Mouse (Mus musculus) hindbrain, postnatal 0 days (tissue): ENCODE results near the gene Klk9. TPM values are rescaled to one million over a fixed set of nuclear protein-coding genes. Genes with fewer than 3 reads are reported as not detected.

Experiments used
- ATAC-seq: fragments of 200-750 bp; cut with Nextera tagmentation; 2 replicates; pipeline ENCODE4 v1.8.0; 2017; ENCODE audit warnings: mild to moderate bottlenecking, moderate TSS enrichment, moderate library complexity
- DNase-seq: peaks from one replicate; pipeline ENCODE4 v3.0.0-alpha.2; 2015; ENCODE audit warnings: low spot score
- H3K27ac ChIP-seq: fragments of 300-500 bp; sonication (generic); 2 replicates; pipeline ENCODE4 v1.5.1; 2014; ENCODE audit warnings: mild to moderate bottlenecking
- H3K27me3 ChIP-seq: fragments of 300-500 bp; sonication (generic); 2 replicates; pipeline ENCODE4 v1.6.1; 2014; ENCODE audit warnings: low read length, mixed read lengths; ENCODE audit not compliant: insufficient read depth
- H3K36me3 ChIP-seq: fragments of 300-500 bp; sonication (generic); 2 replicates; pipeline ENCODE4 v1.6.1; 2014; ENCODE audit warnings: low read length, mixed read lengths; ENCODE audit not compliant: insufficient read depth
- H3K4me1 ChIP-seq: fragments of 300-500 bp; sonication (generic); 2 replicates; pipeline ENCODE4 v1.6.1; 2014; ENCODE audit warnings: antibody characterized with exemption, low read length, mixed read lengths; ENCODE audit not compliant: insufficient read depth
- H3K4me2 ChIP-seq: fragments of 300-500 bp; sonication (generic); 2 replicates; pipeline ENCODE4 v1.6.1; 2014; ENCODE audit warnings: low read depth, mild to moderate bottlenecking, low read length, moderate library complexity, mixed read lengths
- H3K4me3 ChIP-seq: fragments of 300-500 bp; sonication (generic); 2 replicates; pipeline ENCODE4 v1.5.1; 2014; ENCODE audit warnings: low read length
- H3K9ac ChIP-seq: fragments of 300-500 bp; sonication (generic); replicated peaks from 2 replicates; pipeline ENCODE4 v1.6.1; 2014; ENCODE audit warnings: mild to moderate bottlenecking, low read length, moderate library complexity, mixed read lengths
- H3K9me3 ChIP-seq: fragments of 300-500 bp; sonication (generic); 2 replicates; pipeline ENCODE4 v1.6.1; 2016; ENCODE audit warnings: low read length, mixed read lengths
- CTCF ChIP-seq: IDR thresholded peaks from 2 replicates; pipeline ENCODE4 v1.5.1; 2016; ENCODE audit warnings: antibody characterized with exemption, control low read depth, low read depth
- WGBS: fragments of 180-500 bp; shearing (Covaris S2); extraction: QIAGEN DNeasy Blood & Tissue Kit; methylation state at CpG from one replicate; pipeline ENCODE4 v1.1.7; 2014; 5-methylcytosine and 5-hydroxymethylcytosine counted together
- polyA plus RNA-seq: library from polyadenylated mRNA; unstranded; fragments of >200 nt; fragmentation: Nextera tagmentation; extraction: Ambion mirVana; gene quantifications from 2 replicates; pipeline ENCODE4 v1.2.1, GENCODE M21; 2015
- total RNA-seq: library from RNA; depleted of rRNA; stranded (reverse); fragments of >200 nt; gene quantifications from 2 replicates; pipeline ENCODE4 v1.2.3, GENCODE M21; 2014

Klk9 gene
- total and polyA plus RNA-seq, 2 experiments from 2014 or later, result not detected

DNA sequence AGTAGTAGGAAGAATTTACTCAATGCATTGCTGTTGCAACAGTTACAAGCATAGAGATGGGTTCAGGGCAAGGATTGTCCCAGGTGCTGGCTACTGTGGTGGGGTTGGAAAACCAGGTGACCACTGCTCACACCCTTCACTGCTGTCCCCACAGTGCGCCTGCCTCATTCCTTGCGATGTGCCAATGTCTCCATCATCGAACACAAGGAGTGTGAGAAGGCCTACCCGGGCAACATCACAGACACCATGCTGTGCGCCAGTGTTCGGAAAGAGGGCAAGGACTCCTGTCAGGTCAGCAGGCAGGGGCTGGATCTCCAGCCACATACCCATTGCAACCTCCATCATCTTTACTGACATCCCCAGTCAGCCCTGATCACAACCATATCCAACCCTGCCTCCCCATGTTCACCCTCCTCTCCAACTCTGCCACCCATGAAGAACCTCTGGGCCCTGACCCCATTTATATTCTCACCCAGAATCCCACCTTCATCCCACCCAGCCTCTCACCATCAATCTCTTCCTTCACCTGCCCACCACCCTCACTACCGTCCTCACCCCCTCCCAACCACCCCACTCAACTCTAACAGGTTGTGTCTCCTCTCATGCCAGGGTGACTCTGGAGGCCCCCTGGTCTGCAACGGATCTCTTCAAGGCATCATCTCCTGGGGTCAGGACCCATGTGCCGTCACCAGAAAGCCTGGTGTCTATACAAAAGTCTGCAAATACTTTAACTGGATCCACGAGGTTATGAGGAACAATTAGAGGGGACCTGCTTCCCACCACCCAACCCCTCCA is 13.3 kb upstream of the Klk9 start:
- ATAC-seq (no peak), DNase-seq (no peak)
- no peaks in the 10 kb centered on the region for H3K36me3 ChIP-seq
- no peak overlapping the region for H3K4me3 ChIP-seq
- no peak for TF ChIP-seq CTCF
- H3K27me3 ChIP-seq, result peaks cover 3% of the 10 kb centered on the region; the same call in 1 of the 2 replicates
- no peak overlapping the region for H3K27ac ChIP-seq
- H3K9me3 ChIP-seq, result no peaks in the 10 kb centered on the region
- H3K4me1 ChIP-seq, result peaks cover 5% of the 10 kb centered on the region; the same call in 1 of the 2 replicates
- WGBS, result 88% methylated on average over 10 of the region's 10 CpGs
- no peak overlapping the region for H3K9ac ChIP-seq
- H3K4me2 ChIP-seq, result no peak overlapping the region

DNA sequence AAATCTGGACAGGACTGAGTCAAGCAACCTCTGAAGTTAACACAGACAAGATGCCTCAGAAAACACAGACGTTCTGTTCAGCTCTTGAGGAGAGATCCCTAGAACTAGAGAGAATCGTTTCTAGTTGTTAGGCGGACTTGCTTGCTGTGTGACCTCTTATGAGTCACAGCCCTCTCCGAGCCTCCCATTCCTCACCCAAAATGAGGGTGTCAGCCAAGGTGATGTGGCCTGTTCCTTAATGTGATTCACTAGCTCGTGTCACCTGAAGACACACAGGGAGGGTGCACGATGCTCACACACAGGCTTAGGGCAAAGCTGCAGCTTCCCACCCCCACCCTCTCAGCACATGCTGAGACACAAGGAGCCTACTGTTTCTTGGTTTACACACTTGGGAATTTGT is 11.4 kb upstream of the Klk9 start:
- Histone ChIP-seq H3K4me3 (no peak overlapping the region), H3K9ac (no peak overlapping the region), H3K9me3 (no peaks in the 10 kb centered on the region), H3K4me1 (peaks cover 5% of the 10 kb centered on the region; the same call in 1 of the 2 replicates), H3K36me3 (no peaks in the 10 kb centered on the region), H3K27me3 (peaks cover 3% of the 10 kb centered on the region; the same call in 1 of the 2 replicates), H3K4me2 (no peak overlapping the region), H3K27ac (no peak overlapping the region)
- WGBS, result 64% methylated on average over 6 of the region's 6 CpGs
- DNase-seq (no peak), ATAC-seq (no peak)
- TF ChIP-seq CTCF, result no peak

DNA sequence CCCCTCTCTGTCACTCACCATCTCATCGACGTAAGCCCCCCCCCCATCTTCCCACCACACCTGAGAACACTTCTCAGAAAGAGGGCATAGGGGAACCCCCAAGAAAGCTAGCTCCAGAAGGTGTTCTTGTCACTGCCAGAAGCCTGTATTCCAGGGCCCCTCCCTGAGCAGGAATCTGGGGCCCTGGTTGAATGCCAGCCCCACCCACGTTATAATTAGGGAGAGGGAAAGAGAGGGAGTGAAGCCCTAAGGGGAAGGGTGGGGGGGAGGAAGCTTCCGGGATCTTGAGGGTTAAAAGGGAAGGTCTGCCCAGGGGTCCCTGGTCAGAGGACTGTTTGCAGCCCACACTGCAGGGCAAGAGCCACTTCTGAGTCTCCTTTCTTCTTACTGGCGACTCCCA is 10.9 kb upstream of the Klk9 start, which contains the start of gene Klk10:
Klk10 (plus strand) TSS at position 290 of the 400 bp plus-strand sequence.
- H3K27ac ChIP-seq, result no peak within 1 kb of the TSS
- TF ChIP-seq CTCF, result no peak
- H3K4me2 ChIP-seq, result no peak within 1 kb of the TSS
- no peak within 1 kb of the TSS for H3K9ac ChIP-seq
- no peaks in the 10 kb centered on the region for H3K9me3 ChIP-seq
- H3K36me3 ChIP-seq, result no peaks in the 10 kb centered on the region
- H3K27me3 ChIP-seq, result peaks cover 3% of the 10 kb centered on the region; the same call in 1 of the 2 replicates
- H3K4me1 ChIP-seq, result peaks cover 5% of the 10 kb centered on the region; the same call in 1 of the 2 replicates
- no peak within 1 kb of the TSS for H3K4me3 ChIP-seq
- DNase-seq (no peak), ATAC-seq (no peak)
- 66% methylated on average over 5 of the region's 5 CpGs for WGBS

DNA sequence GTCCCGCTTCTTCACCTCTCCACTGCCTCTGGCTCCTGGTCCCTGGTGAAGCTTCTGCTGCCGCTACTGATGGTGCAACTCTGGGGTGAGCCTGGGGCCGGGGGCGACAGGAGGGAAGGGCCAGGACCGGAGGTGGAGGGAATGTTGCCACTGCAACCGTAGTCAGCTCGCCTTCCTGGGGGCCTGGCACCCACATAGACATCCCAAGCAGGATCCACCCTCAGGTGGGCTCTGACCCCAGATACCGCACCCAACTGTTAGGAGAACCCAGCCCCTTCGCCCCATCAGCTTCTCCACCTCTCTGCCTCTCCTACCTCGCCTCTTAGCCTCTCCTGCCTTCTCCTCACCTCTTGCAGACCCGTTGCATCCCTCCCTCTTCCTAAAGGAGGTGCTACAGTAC is 10.2 kb upstream of the Klk9 start:
- no peaks in the 10 kb centered on the region for H3K36me3 ChIP-seq
- ATAC-seq (no peak), DNase-seq (no peak)
- H3K4me3 ChIP-seq, result no peak overlapping the region
- H3K27me3 ChIP-seq, result peaks cover 3% of the 10 kb centered on the region; the same call in 1 of the 2 replicates
- H3K4me2 ChIP-seq, result no peak overlapping the region
- 89% methylated on average over 11 of the region's 11 CpGs for WGBS
- no peak overlapping the region for H3K9ac ChIP-seq
- H3K27ac ChIP-seq, result no peak overlapping the region
- H3K4me1 ChIP-seq, result peaks cover 5% of the 10 kb centered on the region; the same call in 1 of the 2 replicates
- H3K9me3 ChIP-seq, result no peaks in the 10 kb centered on the region
- TF ChIP-seq CTCF, result no peak

DNA sequence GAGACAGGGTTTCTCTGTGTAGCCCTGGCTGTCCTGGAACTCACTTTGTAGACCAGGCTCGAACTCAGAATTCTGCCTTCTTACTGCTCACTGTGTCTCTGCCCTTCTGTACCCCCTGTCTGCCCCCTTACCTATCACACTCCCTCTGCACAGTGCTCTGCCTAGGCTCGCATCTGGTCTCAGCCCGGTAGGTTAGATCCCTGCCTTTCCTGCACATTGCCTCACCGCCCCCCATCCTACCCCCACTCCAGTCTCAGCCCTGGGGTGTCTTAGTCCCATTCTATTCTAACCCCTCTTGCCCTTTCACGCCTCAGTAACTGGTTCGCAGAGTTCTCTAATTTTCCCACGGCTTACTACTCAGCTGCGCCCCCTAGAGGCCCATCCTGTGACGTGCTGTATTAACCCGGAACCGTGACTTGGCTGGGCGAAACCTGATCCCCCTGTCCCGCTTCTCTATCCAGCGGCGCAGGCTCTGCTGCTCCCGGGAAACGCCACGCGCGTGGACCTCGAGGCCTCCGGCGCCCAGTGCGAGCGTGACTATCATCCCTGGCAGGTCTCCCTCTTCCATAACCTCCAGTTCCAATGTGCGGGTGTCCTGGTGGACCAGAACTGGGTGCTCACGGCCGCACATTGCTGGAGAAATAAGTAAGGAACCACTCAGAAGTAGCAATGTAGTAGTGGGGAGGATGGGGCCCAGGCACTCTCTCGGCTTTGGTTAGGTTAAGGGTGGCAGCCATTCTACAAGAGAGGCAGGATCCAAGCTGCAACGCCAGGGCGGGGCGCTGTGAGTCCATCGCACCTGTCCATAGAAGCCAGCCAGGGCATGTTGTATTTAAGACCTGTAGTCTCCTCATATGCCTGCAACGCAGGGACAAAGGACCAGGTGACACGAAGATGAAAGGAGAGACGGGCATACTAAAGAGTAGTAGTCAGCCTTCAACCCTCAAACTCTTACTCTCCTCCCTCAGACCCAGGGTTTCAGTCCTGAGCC is 9.1 kb upstream of the Klk9 start:
- Histone ChIP-seq H3K4me3 (peak overlapping the region; percentile 27), H3K27me3 (peaks cover 3% of the 10 kb centered on the region; the same call in 1 of the 2 replicates), H3K36me3 (no peaks in the 10 kb centered on the region), H3K4me1 (peaks cover 5% of the 10 kb centered on the region; the same call in 1 of the 2 replicates), H3K9ac (0 out of 2 replicates have a peak overlapping the region, but pooled peaks have one; percentile 24), H3K27ac (no peak overlapping the region), H3K9me3 (no peaks in the 10 kb centered on the region), H3K4me2 (peak overlapping the region; percentile 59)
- TF ChIP-seq CTCF, result peak; percentile 87
- 8% methylated on average over 36 of the region's 36 CpGs for WGBS
- peak; percentile 81 for DNase-seq
- peak; percentile 83 for ATAC-seq

DNA sequence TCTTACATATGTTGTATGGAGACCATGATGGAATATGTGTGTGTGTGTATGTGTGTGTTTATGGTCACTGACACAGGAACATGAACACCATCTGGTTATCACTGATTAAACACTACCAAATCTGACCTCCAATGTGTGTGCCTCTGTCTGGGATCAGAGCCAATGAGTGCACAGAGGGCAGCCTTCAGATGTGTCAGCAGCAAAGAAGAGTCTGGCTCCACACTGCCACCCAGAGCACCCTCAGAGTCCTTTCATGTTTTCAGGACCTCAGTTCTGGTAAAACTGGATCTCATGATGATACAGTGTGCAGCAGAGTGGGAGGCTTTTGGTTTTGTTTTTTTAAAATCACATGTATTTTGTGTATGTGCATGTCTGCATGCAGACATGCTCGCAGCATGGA is 6.4 kb upstream of the Klk9 start:
- H3K4me1 ChIP-seq, result peaks cover 5% of the 10 kb centered on the region; the same call in 1 of the 2 replicates
- H3K9me3 ChIP-seq, result no peaks in the 10 kb centered on the region
- DNase-seq (peak; percentile 48), ATAC-seq (no peak)
- no peak overlapping the region for H3K9ac ChIP-seq
- H3K4me3 ChIP-seq, result no peak overlapping the region
- no peak overlapping the region for H3K27ac ChIP-seq
- no peaks in the 10 kb centered on the region for H3K36me3 ChIP-seq
- H3K4me2 ChIP-seq, result no peak overlapping the region
- H3K27me3 ChIP-seq, result peaks cover 3% of the 10 kb centered on the region; the same call in 1 of the 2 replicates
- WGBS, result 97% methylated on average over 1 of the region's 1 CpGs
- peak; percentile 41; the same call in 1 of the 2 replicates for TF ChIP-seq CTCF
